Mouse (Mus musculus) MEL (cell line): Measurements from ENCODE around the gene Psen2.

Experiments
- CTCF ChIP-seq, 3 experiments: IDR thresholded peaks in 2 of 3; conservative IDR thresholded peaks in 1 of 3; 2 replicates each; pipeline ENCODE4 v1.5.1; 2011 to 2012; ENCODE audit warnings: low read length in 3 of 3, low read depth in 2 of 3, mild to moderate bottlenecking in 2 of 3, improper control_type of control experiment in 1 of 3, inconsistent platforms in 1 of 3, mixed read lengths in 1 of 3, moderate library complexity in 1 of 3; ENCODE audit not compliant: control insufficient read depth in 1 of 3, insufficient read depth in 1 of 3, poor library complexity in 1 of 3, severe bottlenecking in 1 of 3
- E2F4 ChIP-seq: IDR thresholded peaks from 2 replicates; pipeline ENCODE4 v1.6.1; 2011; ENCODE audit warnings: low read depth, low read length, improper control_type of control experiment, borderline replicate concordance
- EP300 ChIP-seq, 2 experiments: IDR thresholded peaks; 2 replicates each; pipeline ENCODE4 v1.6.1; 2011; ENCODE audit warnings: improper control_type of control experiment in 2 of 2, low read length in 2 of 2, low read depth in 1 of 2, mild to moderate bottlenecking in 1 of 2
- MEF2A ChIP-seq: IDR thresholded peaks from 2 replicates; pipeline ENCODE4 v1.6.1; 2014; ENCODE audit warnings: low read depth, mild to moderate bottlenecking, inconsistent platforms, low read length, improper control_type of control experiment; ENCODE audit not compliant: poor library complexity, insufficient replicate concordance, severe bottlenecking; ENCODE audit errors: extremely low read depth
- NRF1 ChIP-seq: IDR thresholded peaks from 2 replicates; pipeline ENCODE4 v1.6.1; 2014; ENCODE audit warnings: low read depth, mild to moderate bottlenecking, inconsistent platforms, low read length, improper control_type of control experiment, moderate library complexity; ENCODE audit not compliant: poor library complexity, insufficient read depth, severe bottlenecking
- POLR2A ChIP-seq, 2 experiments: IDR thresholded peaks; 2 replicates each; pipeline ENCODE4 v1.6.1; 2011 to 2012; ENCODE audit warnings: low read length in 2 of 2, mild to moderate bottlenecking in 2 of 2, control low read depth in 1 of 2, improper control_type of control experiment in 1 of 2, low read depth in 1 of 2, moderate library complexity in 1 of 2; ENCODE audit not compliant: control insufficient read depth in 1 of 2, insufficient read depth in 1 of 2, poor library complexity in 1 of 2
- POLR2AphosphoS5 ChIP-seq: IDR thresholded peaks from 2 replicates; pipeline ENCODE4 v1.6.1; 2012; ENCODE audit warnings: low read depth, borderline replicate concordance, mild to moderate bottlenecking, inconsistent platforms, low read length, moderate library complexity, mixed read lengths
- TCF12 ChIP-seq: IDR thresholded peaks from 2 replicates; pipeline ENCODE4 v1.6.1; 2014; ENCODE audit warnings: low read depth, mild to moderate bottlenecking, inconsistent platforms, low read length, improper control_type of control experiment, moderate library complexity
- ZC3H11A ChIP-seq: IDR thresholded peaks from 2 replicates; pipeline ENCODE4 v1.6.1; 2012; ENCODE audit warnings: low read depth, mild to moderate bottlenecking, inconsistent platforms, low read length, improper control_type of control experiment
- ZMIZ1 ChIP-seq: IDR thresholded peaks from 2 replicates; pipeline ENCODE4 v1.6.1; 2012; ENCODE audit warnings: low read depth, mild to moderate bottlenecking, inconsistent platforms, low read length, improper control_type of control experiment, moderate library complexity
- ZNF384 ChIP-seq: IDR thresholded peaks from 2 replicates; pipeline ENCODE4 v1.6.1; 2012; ENCODE audit warnings: low read depth, mild to moderate bottlenecking, inconsistent platforms, low read length, improper control_type of control experiment

- TF ChIP-seq CTCF (IDR thresholded peaks at IDR 0.05 in 2 of 3, conservative IDR thresholded peaks at IDR 0.05 in 1 of 3; ENCODE audit: control insufficient read depth in 1 of 3, insufficient read depth in 1 of 3, low read depth in 2 of 3, low read length in 3 of 3, poor library complexity in 1 of 3, severe bottlenecking in 1 of 3), result no peak
- TF ChIP-seq POLR2A (IDR thresholded peaks at IDR 0.05; ENCODE audit: control insufficient read depth in 1 of 2, insufficient read depth in 1 of 2, low read depth in 1 of 2, low read length in 2 of 2, poor library complexity in 1 of 2), result no peak
- no peak for TF ChIP-seq MEF2A
- no peak for TF ChIP-seq ZC3H11A
- no peak for TF ChIP-seq TCF12
- no peak for TF ChIP-seq E2F4
- no peak for TF ChIP-seq ZMIZ1
- TF ChIP-seq POLR2AphosphoS5, result no peak
- TF ChIP-seq ZNF384, result no peak
- no peak for TF ChIP-seq EP300 (IDR thresholded peaks at IDR 0.05; ENCODE audit: low read depth in 1 of 2, low read length in 2 of 2)
- peak; percentile 57 for TF ChIP-seq NRF1
Observed at GRCm38 (mm10) chr1:180288872-180289468, 25.7 kb upstream of the Psen2 start.
